Mouse (Mus musculus) kidney, postnatal 0 days (tissue): Measurements from ENCODE around the gene Rnft2. TPM values are rescaled to one million over a fixed set of nuclear protein-coding genes. Genes with fewer than 3 reads are reported as not detected.

Source experiments
- ATAC-seq: fragments of 200-750 bp; cut with Nextera tagmentation; replicated peaks from 2 replicates; pipeline ENCODE4 v1.8.0; 2017; ENCODE audit warnings: low read depth, moderate number of reproducible peaks, moderate TSS enrichment, moderate library complexity; ENCODE audit not compliant: low FRiP score
- DNase-seq: peaks from one replicate; pipeline ENCODE4 v3.0.0-alpha.2; 2016; ENCODE audit warnings: low spot score
- H3K27ac ChIP-seq: fragments of 300-500 bp; sonication (generic); 2 replicates; pipeline ENCODE4 v1.5.1; 2014; ENCODE audit warnings: mild to moderate bottlenecking
- H3K27me3 ChIP-seq: fragments of 300-500 bp; sonication (generic); 2 replicates; pipeline ENCODE4 v1.6.1; 2014; ENCODE audit warnings: low read length, mixed read lengths; ENCODE audit not compliant: insufficient read depth
- H3K36me3 ChIP-seq: fragments of 300-500 bp; sonication (generic); 2 replicates; pipeline ENCODE4 v1.6.1; 2014; ENCODE audit warnings: low read length, mixed read lengths; ENCODE audit not compliant: insufficient read depth
- H3K4me1 ChIP-seq: fragments of 300-500 bp; sonication (generic); replicated peaks from 2 replicates; pipeline ENCODE4 v1.6.1; 2014; ENCODE audit warnings: antibody characterized with exemption, low read length, mixed read lengths; ENCODE audit not compliant: insufficient read depth
- H3K4me2 ChIP-seq: fragments of 300-500 bp; sonication (generic); 2 replicates; pipeline ENCODE4 v1.6.1; 2014; ENCODE audit warnings: mild to moderate bottlenecking, low read length, moderate library complexity, mixed read lengths
- H3K4me3 ChIP-seq: fragments of 300-500 bp; sonication (generic); replicated peaks from 2 replicates; pipeline ENCODE4 v1.5.1; 2014; ENCODE audit warnings: low read depth, low read length
- H3K9ac ChIP-seq: fragments of 300-500 bp; sonication (generic); 2 replicates; pipeline ENCODE4 v1.6.1; 2014; ENCODE audit warnings: low read depth, low read length
- H3K9me3 ChIP-seq: fragments of 300-500 bp; sonication (generic); replicated peaks from 2 replicates; pipeline ENCODE4 v1.6.1; 2016; ENCODE audit warnings: low read length, inconsistent platforms, mixed read lengths
- CTCF ChIP-seq: IDR thresholded peaks from 2 replicates; pipeline ENCODE4 v1.5.1; 2016; ENCODE audit warnings: antibody characterized with exemption, low read depth, mild to moderate bottlenecking, moderate library complexity
- WGBS: fragments of 180-500 bp; shearing (Covaris S2); extraction: QIAGEN DNeasy Blood & Tissue Kit; methylation state at CpG from one replicate; pipeline ENCODE4 v1.1.7; 2014; 5-methylcytosine and 5-hydroxymethylcytosine counted together
- polyA plus RNA-seq: library from polyadenylated mRNA; unstranded; fragments of >200 nt; fragmentation: Nextera tagmentation; extraction: Ambion mirVana; gene quantifications from 2 replicates; pipeline ENCODE4 v1.2.1, GENCODE M21; 2015

The Rnft2 gene
- polyA plus RNA-seq, 1 experiment from 2014 or later = 1.6 TPM

- H3K36me3 ChIP-seq = no peaks in the 10 kb centered on the region
- H3K4me2 ChIP-seq = no peak overlapping the region
- ATAC-seq = peak; percentile 43; the same call in 1 of the 2 replicates
- 13% methylated on average over 8 of the region's 8 CpGs for WGBS
- no peaks in the 10 kb centered on the region for H3K4me1 ChIP-seq
- H3K27ac ChIP-seq = no peak overlapping the region
- H3K27me3 ChIP-seq = peaks cover 17% of the 10 kb centered on the region
- H3K9ac ChIP-seq = no peak overlapping the region
- no peaks in the 10 kb centered on the region for H3K9me3 ChIP-seq
- no peak overlapping the region for H3K4me3 ChIP-seq
- peak; percentile 52 for DNase-seq
- TF ChIP-seq CTCF = no peak
Observed at GRCm38 (mm10) chr5:118276711-118277110, 31.8 kb upstream of the Rnft2 start.

- no peak for TF ChIP-seq CTCF
- peaks cover 19% of the 10 kb centered on the region for H3K27me3 ChIP-seq
- H3K27ac ChIP-seq = no peak overlapping the region
- no peaks in the 10 kb centered on the region for H3K4me1 ChIP-seq
- H3K9me3 ChIP-seq = no peaks in the 10 kb centered on the region
- 44% methylated on average over 7 of the region's 7 CpGs for WGBS
- no peak overlapping the region for H3K4me2 ChIP-seq
- no peak for ATAC-seq
- no peak overlapping the region for H3K9ac ChIP-seq
- no peak for DNase-seq
- no peak overlapping the region for H3K4me3 ChIP-seq
- H3K36me3 ChIP-seq = no peaks in the 10 kb centered on the region
Observed at GRCm38 (mm10) chr5:118276281-118276680, 31.4 kb upstream of the Rnft2 start.

DNA sequence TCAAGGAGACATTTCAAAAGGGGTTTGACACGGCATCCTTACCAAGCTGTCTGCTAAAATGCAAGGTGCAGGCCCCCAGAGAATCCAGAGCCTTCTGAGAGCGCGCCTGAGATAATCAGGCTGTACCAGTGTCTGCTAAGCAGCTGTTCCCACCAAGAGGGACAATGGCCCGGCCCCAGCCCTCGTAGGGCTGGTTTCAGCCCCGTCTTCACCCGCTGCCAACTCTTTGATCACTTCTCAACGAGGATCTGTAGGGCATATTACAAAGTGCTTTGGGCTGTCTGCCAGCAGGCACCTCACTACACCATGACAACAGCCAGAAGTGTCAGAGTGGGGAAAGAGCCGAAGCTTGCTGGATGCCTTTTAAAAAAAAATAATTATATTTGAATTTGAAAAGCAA, 29.6 kb upstream of the Rnft2 start:
- 31% methylated on average over 9 of the region's 9 CpGs for WGBS
- H3K4me2 ChIP-seq = no peak overlapping the region
- no peak for DNase-seq
- no peaks in the 10 kb centered on the region for H3K9me3 ChIP-seq
- H3K4me1 ChIP-seq = no peaks in the 10 kb centered on the region
- H3K9ac ChIP-seq = no peak overlapping the region
- H3K27me3 ChIP-seq = peaks cover 19% of the 10 kb centered on the region
- no peak overlapping the region for H3K27ac ChIP-seq
- no peak for ATAC-seq
- no peak overlapping the region for H3K4me3 ChIP-seq
- no peak for TF ChIP-seq CTCF
- H3K36me3 ChIP-seq = no peaks in the 10 kb centered on the region

DNA sequence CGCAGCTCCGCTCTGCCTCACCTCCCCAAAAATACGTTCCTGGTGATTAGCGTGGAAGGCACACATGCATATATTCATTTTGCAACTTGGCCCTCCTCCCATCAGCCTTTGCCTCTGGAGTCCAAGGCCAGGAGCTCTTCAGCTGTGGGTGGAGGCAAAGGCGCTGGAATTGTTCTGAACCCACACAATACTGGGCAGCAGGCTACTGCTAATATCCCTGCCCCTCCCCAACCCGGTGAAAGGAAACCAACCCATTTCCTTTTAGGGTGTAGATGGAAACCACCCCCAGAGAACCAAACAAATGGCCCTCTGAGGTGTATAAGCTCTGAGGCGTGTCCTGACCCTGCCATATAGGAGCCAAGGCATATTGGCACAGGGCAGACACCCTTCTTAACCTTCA, 28.5 kb upstream of the Rnft2 start:
- Histone ChIP-seq H3K9me3 (no peaks in the 10 kb centered on the region), H3K27ac (no peak overlapping the region), H3K4me3 (no peak overlapping the region), H3K27me3 (peaks cover 19% of the 10 kb centered on the region), H3K9ac (no peak overlapping the region), H3K36me3 (no peaks in the 10 kb centered on the region), H3K4me2 (no peak overlapping the region), H3K4me1 (no peaks in the 10 kb centered on the region)
- no peak for TF ChIP-seq CTCF
- no peak for DNase-seq
- WGBS = 66% methylated on average over 7 of the region's 7 CpGs
- no peak for ATAC-seq

GRCm38 (mm10) chr5:118271449-118272110, 26.7 kb upstream of the Rnft2 start:
- no peak for TF ChIP-seq CTCF
- no peak overlapping the region for H3K4me2 ChIP-seq
- no peak overlapping the region for H3K4me3 ChIP-seq
- WGBS = 47% methylated on average over 10 of the region's 10 CpGs
- ATAC-seq = no peak
- no peaks in the 10 kb centered on the region for H3K4me1 ChIP-seq
- no peak for DNase-seq
- H3K27ac ChIP-seq = no peak overlapping the region
- no peaks in the 10 kb centered on the region for H3K36me3 ChIP-seq
- H3K9me3 ChIP-seq = no peaks in the 10 kb centered on the region
- H3K27me3 ChIP-seq = peaks cover 10% of the 10 kb centered on the region
- no peak overlapping the region for H3K9ac ChIP-seq

DNA sequence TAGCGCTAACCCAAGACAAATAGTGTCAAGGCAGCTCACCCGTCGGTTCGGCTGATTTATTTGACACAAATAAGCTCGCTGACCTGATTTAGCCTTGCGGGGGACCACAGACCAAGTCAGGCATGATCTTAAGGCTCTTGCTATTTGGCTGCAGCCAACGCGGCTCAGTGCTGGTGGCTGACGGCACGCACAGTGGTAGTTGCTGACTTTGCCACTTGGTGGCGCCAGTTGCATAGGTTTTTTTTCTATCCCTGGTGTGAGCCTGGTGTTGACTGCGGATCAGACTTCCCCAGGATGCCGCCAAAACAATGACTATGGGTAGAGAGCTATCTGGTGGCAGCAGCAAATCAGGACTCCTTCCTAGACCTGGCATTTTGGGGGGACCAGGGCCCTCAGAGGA, 24.1 kb upstream of the Rnft2 start:
- Histone ChIP-seq H3K27ac (no peak overlapping the region), H3K4me2 (no peak overlapping the region), H3K27me3 (peaks cover 10% of the 10 kb centered on the region), H3K4me3 (no peak overlapping the region), H3K9me3 (no peaks in the 10 kb centered on the region), H3K4me1 (no peaks in the 10 kb centered on the region), H3K36me3 (no peaks in the 10 kb centered on the region), H3K9ac (no peak overlapping the region)
- DNase-seq (peak; percentile 90), ATAC-seq (peak; percentile 75; the same call in 1 of the 2 replicates)
- WGBS = 1% methylated on average over 13 of the region's 13 CpGs
- peak; percentile 88 for TF ChIP-seq CTCF

DNA sequence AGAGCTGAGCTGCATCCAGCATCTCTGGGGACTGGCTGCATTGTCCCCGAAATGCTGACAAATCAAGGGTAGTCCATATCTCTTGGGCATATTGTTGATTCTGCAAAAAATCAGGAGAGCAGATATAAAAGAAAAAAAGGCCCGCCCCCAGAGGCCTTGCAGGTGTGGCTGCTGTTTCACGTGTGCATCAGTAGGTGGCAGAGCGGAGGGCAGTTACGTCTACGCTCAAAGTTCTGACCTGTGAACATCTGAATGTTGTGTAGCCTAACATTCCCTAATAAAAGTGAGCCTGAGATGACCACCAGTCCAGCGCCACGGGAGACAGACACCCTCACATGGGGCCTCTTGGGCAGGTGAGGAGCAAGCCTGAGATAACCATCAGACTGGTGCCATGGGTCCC, 21.4 kb upstream of the Rnft2 start:
- no peak for ATAC-seq
- H3K4me1 ChIP-seq = no peaks in the 10 kb centered on the region
- DNase-seq = no peak

More for the DNA sequence above, 21.4 kb upstream of the Rnft2 start:
- no peak overlapping the region for H3K9ac ChIP-seq
- no peaks in the 10 kb centered on the region for H3K27me3 ChIP-seq
- no peak overlapping the region for H3K27ac ChIP-seq
- H3K36me3 ChIP-seq = peaks cover 9% of the 10 kb centered on the region
- H3K4me2 ChIP-seq = no peak overlapping the region
- H3K9me3 ChIP-seq = no peaks in the 10 kb centered on the region
- peak; percentile 45 for TF ChIP-seq CTCF
- 37% methylated on average over 8 of the region's 8 CpGs for WGBS
- no peak overlapping the region for H3K4me3 ChIP-seq
